Mouse (Mus musculus) small intestine, adult 2 months (tissue): ENCODE results near the gene Il6. TPM values are rescaled to one million over a fixed set of nuclear protein-coding genes. Genes with fewer than 3 reads are reported as not detected.

Experiments
- H3K27ac ChIP-seq: fragments of 200-500 bp; 2 replicates; pipeline ENCODE4 v1.5.1; 2012; ENCODE audit warnings: low read depth, low read length, control low read depth, inconsistent platforms; ENCODE audit not compliant: insufficient read depth
- H3K27me3 ChIP-seq: fragments of 200-500 bp; 2 replicates; pipeline ENCODE4 v1.6.1; 2012; ENCODE audit warnings: mild to moderate bottlenecking, moderate library complexity, low read length, inconsistent platforms; ENCODE audit not compliant: control insufficient read depth, insufficient read depth
- H3K36me3 ChIP-seq: fragments of 200-500 bp; 2 replicates; pipeline ENCODE4 v1.6.1; 2012; ENCODE audit warnings: mild to moderate bottlenecking, low read length, control low read depth, inconsistent platforms; ENCODE audit not compliant: control insufficient read depth, insufficient read depth
- H3K4me1 ChIP-seq: fragments of 200-500 bp; 2 replicates; pipeline ENCODE4 v1.6.1; 2012; ENCODE audit warnings: low read length, inconsistent platforms, mixed read lengths; ENCODE audit not compliant: control insufficient read depth, insufficient read depth, insufficient read length
- H3K4me3 ChIP-seq: fragments of 200-500 bp; 2 replicates; pipeline ENCODE4 v1.5.1; 2012; ENCODE audit warnings: low read depth, mild to moderate bottlenecking, control low read depth, inconsistent platforms, low read length, moderate library complexity
- CTCF ChIP-seq: fragments of 200-500 bp; IDR thresholded peaks from 2 replicates; pipeline ENCODE4 v1.5.1; 2012; ENCODE audit warnings: low read depth, mild to moderate bottlenecking, control low read depth, inconsistent platforms, low read length, moderate library complexity, mixed read lengths; ENCODE audit not compliant: insufficient replicate concordance, insufficient read length; ENCODE audit errors: extremely low read depth
- POLR2A ChIP-seq: fragments of 200-500 bp; IDR thresholded peaks from 2 replicates; pipeline ENCODE4 v1.6.1; 2012; ENCODE audit warnings: low read depth, mild to moderate bottlenecking, control low read depth, inconsistent platforms, low read length, moderate library complexity
- WGBS: fragments of 180-500 bp; shearing (Covaris S2); methylation state at CpG from one replicate; pipeline ENCODE4 v1.1.7; 2018; 5-methylcytosine and 5-hydroxymethylcytosine counted together
- polyA plus RNA-seq: library from polyadenylated mRNA; depleted of rRNA; stranded (reverse); fragments of >200 nt; gene quantifications from 2 replicates; pipeline ENCODE4 v1.2.3, GENCODE M21; 2012; rRNA removed

The Il6 gene
- polyA plus RNA-seq = not detected in 2 replicates

DNA sequence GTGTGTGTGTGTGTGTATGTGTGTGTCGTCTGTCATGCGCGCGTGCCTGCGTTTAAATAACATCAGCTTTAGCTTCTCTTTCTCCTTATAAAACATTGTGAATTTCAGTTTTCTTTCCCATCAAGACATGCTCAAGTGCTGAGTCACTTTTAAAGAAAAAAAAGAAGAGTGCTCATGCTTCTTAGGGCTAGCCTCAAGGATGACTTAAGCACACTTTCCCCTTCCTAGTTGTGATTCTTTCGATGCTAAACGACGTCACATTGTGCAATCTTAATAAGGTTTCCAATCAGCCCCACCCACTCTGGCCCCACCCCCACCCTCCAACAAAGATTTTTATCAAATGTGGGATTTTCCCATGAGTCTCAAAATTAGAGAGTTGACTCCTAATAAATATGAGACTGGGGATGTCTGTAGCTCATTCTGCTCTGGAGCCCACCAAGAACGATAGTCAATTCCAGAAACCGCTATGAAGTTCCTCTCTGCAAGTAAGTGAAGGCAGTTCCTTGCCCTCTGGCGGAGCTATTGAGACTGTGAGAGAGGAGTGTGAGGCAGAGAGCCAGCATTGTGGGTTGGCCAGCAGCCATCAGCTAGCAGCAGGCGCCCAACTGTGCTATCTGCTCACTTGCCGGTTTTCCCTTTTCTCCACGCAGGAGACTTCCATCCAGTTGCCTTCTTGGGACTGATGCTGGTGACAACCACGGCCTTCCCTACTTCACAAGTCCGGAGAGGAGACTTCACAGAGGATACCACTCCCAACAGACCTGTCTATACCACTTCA is at the start of gene Il6:
Gene Il6 (plus strand): TSS at position 389 of the 778 bp plus-strand sequence.
- Histone ChIP-seq H3K4me3 (no peak within 1 kb of the TSS), H3K27me3 (no peaks in the 10 kb centered on the region), H3K27ac (no peak within 1 kb of the TSS), H3K4me1 (no peaks in the 10 kb centered on the region; the same call in 1 of the 2 replicates), H3K36me3 (no peaks in the 10 kb centered on the region)
- WGBS = 26% methylated on average over 16 of the region's 16 CpGs
- TF ChIP-seq POLR2A = no peak
- peak; percentile 45; the same call in 1 of the 2 replicates for TF ChIP-seq CTCF

- Histone ChIP-seq H3K27me3 (no peaks in the 10 kb centered on the region), H3K4me1 (no peaks in the 10 kb centered on the region), H3K27ac (no peak overlapping the region), H3K36me3 (no peaks in the 10 kb centered on the region), H3K4me3 (no peak overlapping the region)
- no peak for TF ChIP-seq CTCF
- TF ChIP-seq POLR2A = no peak
- WGBS = 60% methylated on average over 1 of the region's 1 CpGs
These were observed 49.4 kb upstream of the Il6 start for GRCm38 (mm10) chr5:29963488-29963887.

GRCm38 (mm10) chr5:29970212-29970611 is 42.7 kb upstream of the Il6 start:
- whole genome bisulfite sequencing = 44% methylated on average over 1 of the region's 1 CpGs
- TF ChIP-seq CTCF = no peak
- TF ChIP-seq POLR2A = no peak
- H3K27me3 ChIP-seq = no peaks in the 10 kb centered on the region
- H3K4me3 ChIP-seq = no peak overlapping the region
- H3K27ac ChIP-seq = no peak overlapping the region
- 0 out of 2 replicates have a peak, but pooled peaks cover 2% of the 10 kb centered on the region for H3K4me1 ChIP-seq
- H3K36me3 ChIP-seq = no peaks in the 10 kb centered on the region

DNA sequence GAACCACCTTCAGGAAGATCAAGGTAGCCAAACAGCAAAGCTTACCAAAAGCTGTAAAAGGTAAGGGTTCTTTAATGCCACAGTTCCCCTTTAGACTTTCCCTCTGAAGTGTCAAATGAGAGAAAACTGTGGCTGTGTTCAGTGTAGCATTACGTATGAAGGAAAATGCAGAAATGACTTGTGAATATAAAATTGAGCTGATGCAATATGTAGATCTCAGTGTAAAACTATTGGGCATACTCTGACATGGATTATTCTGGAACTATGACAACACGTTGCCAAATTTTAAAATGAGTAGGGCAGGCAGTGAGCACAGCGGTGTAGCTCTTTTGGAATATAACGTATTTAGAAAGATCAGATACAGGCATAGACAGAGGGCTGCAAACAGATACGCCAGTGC is 40.1 kb upstream of the Il6 start:
- WGBS = 84% methylated on average over 5 of the region's 5 CpGs
- Histone ChIP-seq H3K36me3 (no peaks in the 10 kb centered on the region), H3K4me1 (0 out of 2 replicates have a peak, but pooled peaks cover 2% of the 10 kb centered on the region), H3K4me3 (no peak overlapping the region), H3K27me3 (no peaks in the 10 kb centered on the region), H3K27ac (no peak overlapping the region)
- TF ChIP-seq CTCF (no peak), POLR2A (no peak)

DNA sequence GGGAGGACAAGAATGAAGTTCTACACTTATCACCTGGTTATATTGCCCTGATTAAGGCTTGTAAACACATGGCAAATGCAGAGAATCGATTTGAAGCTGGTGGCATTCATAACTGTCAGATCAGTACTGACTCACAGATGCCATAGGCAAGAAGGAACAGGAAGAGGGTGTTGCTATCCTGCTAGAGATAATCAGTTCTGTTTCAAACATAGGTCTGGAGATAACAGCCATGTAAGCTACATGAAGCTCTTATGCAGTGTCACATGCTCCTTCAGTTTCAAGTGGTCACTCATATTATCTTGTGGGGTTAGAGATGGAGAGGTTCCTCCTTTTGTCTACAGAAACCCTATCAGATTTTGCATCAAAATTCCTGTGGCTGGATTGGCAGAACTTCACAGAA is 39.4 kb upstream of the Il6 start:
- H3K27me3 ChIP-seq = no peaks in the 10 kb centered on the region
- 0 out of 2 replicates have a peak, but pooled peaks cover 2% of the 10 kb centered on the region for H3K4me1 ChIP-seq
- WGBS = 14% methylated on average over 1 of the region's 1 CpGs
- no peak overlapping the region for H3K4me3 ChIP-seq
- no peak overlapping the region for H3K27ac ChIP-seq
- TF ChIP-seq POLR2A = no peak
- TF ChIP-seq CTCF = no peak
- H3K36me3 ChIP-seq = no peaks in the 10 kb centered on the region

DNA sequence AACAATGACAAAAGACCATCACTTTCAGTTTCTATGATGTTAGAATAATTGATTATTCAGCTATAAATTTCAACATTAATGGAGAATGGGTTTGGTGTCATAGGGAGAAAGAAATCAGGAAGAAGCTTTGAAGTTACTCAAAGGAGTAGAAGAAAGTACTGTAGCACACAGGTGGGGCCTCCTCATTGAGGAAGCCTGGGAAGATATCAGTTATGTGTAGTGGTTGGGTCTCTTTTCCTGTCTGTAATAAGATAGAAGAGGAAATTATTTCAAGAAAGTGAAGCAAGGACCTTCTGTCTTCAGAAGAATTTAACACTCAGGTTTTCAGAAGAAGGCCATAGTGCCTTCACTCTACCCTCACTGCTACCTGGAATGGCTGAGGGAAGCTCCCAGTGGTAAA is 38.8 kb upstream of the Il6 start:
- Histone ChIP-seq H3K27me3 (no peaks in the 10 kb centered on the region), H3K4me1 (0 out of 2 replicates have a peak, but pooled peaks cover 2% of the 10 kb centered on the region), H3K36me3 (no peaks in the 10 kb centered on the region), H3K27ac (no peak overlapping the region), H3K4me3 (no peak overlapping the region)
- TF ChIP-seq POLR2A = no peak
- no peak for TF ChIP-seq CTCF

DNA sequence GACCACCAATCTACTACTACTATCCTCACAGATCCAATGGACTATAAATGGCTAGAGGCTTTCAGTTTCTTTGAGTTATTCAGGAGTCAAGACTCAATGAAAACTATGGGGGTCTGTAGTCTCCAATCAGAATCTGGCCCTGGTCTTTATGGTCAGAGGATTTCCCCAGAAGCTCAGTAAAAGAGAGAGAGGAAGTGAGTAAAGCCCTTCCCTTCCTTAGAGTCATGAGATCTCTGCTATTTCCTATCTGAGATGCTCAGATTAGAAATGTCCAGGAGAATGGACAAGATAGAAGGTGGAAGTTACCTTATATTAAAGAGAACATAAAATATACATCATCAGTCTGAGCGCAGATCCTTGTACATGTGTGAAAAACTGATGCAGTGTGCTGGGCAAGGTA is 19.3 kb upstream of the Il6 start:
- no peak for TF ChIP-seq POLR2A
- TF ChIP-seq CTCF = no peak
- no peak overlapping the region for H3K4me3 ChIP-seq
- H3K36me3 ChIP-seq = no peaks in the 10 kb centered on the region
- H3K4me1 ChIP-seq = peaks cover 3% of the 10 kb centered on the region; the same call in 1 of the 2 replicates
- H3K27ac ChIP-seq = no peak overlapping the region
- no peaks in the 10 kb centered on the region for H3K27me3 ChIP-seq
- WGBS = 93% methylated on average over 1 of the region's 1 CpGs
